Mouse (Mus musculus): ENCODE measurements at regions not wholly inside any gene's neighbourhood (a gene's known extent, or its start where the extent isn't known, plus 50 kb on each side); places are given as distances from the start of the nearest gene placed in this dataset.

DNA sequence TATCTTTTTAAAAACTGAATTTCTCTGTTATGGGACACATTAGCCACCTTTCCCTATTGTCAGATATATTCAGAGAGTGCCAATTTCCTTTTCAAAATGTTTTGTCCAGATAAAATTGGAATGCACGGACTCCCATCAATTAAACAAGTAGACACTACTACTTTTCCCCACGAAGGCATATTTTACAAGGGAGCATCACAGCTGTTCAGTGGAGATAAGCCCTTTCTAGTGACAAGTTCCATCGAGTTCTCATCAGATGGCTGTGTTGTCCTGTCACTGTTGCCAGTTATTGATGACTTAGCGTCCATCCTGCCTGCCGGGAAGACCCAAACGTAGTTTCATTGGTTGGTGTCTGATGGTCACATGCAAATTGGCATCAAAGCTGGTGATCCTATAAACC lies 461.2 kb upstream of the Got2 start:
- no peak for DNase-seq (ENCODE audit: extremely low spot score, low read depth, low spot score)

DNA sequence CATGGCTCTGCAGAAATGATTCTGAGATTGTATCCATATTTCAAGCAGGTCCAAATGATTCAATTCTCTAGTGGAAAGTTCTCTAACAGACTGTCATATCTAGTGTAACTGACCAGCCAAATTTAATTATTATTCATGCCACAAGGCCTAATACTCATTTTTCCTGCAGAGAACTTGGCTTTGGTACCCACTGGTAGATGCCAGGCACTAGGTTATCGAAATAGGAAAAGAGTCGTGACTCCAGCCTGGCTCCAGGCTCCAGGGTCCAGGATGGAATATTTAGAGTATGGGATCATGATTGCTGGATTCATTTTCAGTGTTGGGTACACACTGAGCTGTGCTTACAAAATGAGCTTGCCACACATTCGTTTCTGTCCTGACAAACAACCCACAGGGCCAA lies 452.4 kb upstream of the Got2 start:
- no peak for DNase-seq (ENCODE audit: extremely low spot score, low read depth, low spot score)

- no peak for DNase-seq (ENCODE audit: extremely low spot score, low read depth, low spot score)
These were observed 430.0 kb upstream of the Got2 start for GRCm38 (mm10) chr8:96318367-96318766.

DNA sequence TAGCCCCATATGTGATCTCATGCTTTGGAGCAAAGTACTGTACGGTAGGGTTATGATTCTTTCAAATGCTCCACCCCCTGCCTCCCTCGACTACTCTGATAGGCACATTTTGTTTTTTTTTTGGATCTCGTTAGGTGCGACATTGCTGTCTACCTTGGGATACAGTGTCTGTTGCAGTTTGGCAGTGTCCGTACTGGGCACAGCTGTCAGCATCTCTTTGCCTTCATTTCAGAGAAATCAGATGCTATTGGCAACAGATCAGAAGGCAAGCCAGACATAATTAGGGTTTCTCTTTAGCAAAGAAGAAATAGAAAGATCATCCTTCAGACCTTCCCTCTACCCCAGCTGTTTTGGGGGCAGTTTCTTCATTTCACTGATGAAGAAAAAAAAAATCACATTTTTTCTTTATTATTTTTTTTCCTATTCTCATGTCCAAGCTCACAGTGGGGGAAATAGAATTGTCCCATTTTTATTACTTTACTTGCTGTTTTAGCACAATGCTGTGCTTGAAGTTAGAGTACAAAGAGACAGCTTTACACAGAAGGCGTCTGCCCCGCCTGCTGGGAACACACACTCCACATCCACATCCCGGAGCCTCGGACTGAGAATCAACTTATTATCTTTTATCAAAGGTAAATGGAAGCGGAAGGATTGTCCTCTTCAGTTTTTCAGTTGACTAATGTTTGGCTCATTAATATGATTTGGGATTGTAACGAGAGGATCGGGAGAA lies 420.8 kb upstream of the Got2 start:
- no peak for DNase-seq (ENCODE audit: extremely low spot score, low read depth, low spot score)

DNA sequence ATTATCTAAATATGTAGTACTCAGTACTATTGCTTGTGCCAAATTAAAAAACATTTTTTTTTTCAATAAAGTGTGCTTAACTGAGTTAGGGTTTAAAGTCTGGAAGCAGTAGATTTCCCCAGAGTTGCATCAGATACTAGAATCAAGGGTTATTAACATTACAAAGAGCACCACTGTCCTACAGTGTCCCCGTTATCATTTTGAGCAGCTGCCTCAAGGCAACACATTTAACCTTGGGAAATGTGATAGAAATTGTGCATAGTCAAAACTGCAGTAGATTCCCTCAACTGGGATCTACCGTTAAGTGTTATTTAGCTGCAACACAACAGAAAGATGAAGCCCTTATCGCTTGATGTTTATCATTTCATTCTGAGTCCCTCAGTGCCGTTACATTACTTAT lies 408.3 kb upstream of the Got2 start:
- DNase-seq (ENCODE audit: extremely low spot score, low read depth, low spot score) = no peak

DNA sequence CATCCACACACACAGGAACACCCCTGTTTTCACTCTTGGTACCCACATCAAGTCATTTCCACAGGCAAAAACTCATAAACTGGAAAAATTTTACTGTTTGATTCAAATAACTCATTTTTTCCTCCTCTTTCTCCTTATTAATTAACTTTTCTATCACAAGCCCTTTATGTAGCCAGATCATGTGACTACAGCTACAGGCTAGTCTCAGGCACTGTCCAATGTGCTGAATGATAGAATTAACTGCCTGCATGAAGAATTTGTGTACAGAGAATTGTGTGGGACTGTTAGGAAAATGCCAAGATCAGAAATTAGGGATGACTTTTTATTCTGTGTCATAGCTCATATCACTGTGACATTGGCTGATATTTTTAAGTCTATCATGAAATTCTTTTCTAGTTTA lies 402.4 kb upstream of the Got2 start:
- peak; percentile 16 for DNase-seq (ENCODE audit: extremely low spot score, low read depth, low spot score)

DNA sequence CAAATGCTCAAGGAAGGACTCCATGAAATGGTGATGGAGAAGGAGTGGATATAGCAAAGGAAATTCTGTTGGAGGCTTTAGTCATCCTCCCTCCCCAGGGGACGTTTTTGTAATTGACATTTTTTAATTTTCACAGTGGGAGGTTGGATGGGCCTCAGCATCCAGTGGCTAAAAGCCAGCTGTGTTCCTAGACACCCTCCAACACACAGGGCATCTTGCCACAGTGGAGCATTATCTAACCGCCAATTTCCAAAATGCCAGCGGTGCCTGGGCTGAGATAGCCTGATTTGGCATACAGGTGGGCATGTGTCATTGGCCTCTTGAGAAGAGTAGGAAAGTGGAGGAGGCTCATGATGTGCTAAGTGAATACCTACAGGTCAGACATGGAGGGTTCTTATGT lies 401.2 kb upstream of the Got2 start:
- DNase-seq (ENCODE audit: extremely low spot score, low read depth, low spot score) = no peak

DNA sequence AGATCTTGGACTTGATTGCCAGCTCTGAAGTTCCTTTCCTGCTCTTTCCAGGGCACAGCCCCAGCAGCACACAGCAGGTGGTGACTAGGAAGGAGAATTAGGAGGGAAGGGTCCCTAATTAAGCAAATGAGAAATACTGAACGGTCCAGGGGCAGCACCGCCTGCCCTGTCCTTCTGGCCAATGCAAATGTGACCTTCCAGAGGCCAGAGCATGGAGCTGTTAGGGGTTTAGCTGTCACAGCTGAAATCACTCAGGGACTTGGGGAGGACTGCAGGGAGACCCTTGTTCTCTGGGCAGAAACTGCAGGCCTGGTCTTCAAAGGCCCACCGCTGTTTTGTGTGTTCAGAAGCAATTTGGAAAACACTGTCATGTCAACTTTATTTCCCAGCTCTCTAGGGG lies 400.2 kb upstream of the Got2 start:
- DNase-seq (ENCODE audit: extremely low spot score, low read depth, low spot score) = no peak

DNA sequence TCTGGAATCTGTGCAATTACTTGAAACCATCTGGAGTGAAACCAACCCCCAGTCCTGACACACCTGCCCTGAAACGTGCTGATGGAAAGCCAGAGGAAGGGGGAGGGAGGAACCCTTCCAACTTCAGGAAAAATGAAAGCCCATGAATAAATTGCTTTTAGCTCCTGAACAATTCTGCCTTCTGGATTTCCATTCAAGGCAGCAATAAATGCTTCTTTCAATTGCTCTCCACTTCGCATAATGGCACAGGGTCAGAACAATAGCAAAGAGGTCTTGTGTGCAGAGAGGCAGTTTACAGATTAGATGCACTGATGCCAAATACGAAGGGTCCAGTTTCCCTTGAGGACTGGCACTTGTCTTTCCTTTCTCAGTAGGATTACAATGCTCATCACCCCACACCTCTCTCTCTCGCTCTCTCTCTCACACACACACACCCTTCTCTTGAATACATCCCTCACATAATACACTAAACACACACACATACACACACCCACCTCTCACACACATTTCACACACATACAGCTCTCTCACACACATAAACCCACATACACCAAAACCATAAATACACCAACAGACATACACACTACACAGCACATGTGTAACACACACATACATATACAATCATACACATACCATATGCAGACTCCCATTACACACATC lies 389.3 kb upstream of the Got2 start:
- DNase-seq (ENCODE audit: extremely low spot score, low read depth, low spot score) = no peak

GRCm38 (mm10) chr8:96277058-96277457 lies 388.7 kb upstream of the Got2 start:
- DNase-seq (ENCODE audit: extremely low spot score, low read depth, low spot score) = no peak

- DNase-seq (ENCODE audit: extremely low spot score, low read depth, low spot score) = no peak
These were observed 367.9 kb upstream of the Got2 start for GRCm38 (mm10) chr8:96256294-96256693.

DNA sequence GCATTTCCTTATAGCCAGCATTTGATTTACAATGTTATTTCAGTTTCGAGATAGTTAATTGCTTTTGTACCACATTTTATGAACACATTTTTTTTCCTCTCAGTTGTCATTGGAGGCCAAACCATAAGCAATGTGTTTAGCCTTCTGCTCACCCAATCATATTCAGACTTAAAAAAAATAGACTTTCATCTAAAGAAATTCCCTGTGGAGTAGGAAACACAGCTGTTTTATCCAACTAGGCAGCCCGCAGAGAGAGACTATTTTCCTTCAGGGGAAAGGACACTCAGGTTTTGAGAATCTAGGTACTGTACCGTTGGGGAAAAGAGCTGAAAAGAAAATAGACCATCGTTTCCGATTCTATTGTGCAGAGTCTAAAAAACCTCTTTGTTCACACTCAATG lies 367.5 kb upstream of the Got2 start:
- no peak for DNase-seq (ENCODE audit: extremely low spot score, low read depth, low spot score)

GRCm38 (mm10) chr8:96246017-96246416 lies 357.7 kb upstream of the Got2 start:
- DNase-seq (ENCODE audit: extremely low spot score, low read depth, low spot score) = no peak

- DNase-seq (ENCODE audit: extremely low spot score, low read depth, low spot score) = no peak
These were observed 356.3 kb upstream of the Got2 start for GRCm38 (mm10) chr8:96244549-96245152.

DNA sequence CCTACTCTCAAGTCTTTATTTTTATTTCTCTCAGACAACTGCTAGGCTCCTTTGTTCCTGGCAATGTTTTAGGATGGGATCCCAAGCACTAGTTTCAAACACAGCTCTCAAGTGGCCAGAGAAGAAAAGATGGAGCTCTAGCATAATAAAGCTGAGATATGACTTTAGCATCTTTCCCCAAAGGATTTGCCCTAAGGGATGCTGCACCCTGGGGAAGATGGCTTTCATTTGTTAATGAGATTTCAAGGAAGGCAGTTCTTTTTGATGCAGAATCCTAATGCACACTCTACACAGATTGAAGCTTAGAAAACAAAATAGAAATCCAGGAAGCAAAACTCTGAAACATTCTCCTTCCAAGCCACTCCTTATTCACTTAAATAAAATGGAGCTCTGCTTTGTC lies 350.1 kb upstream of the Got2 start:
- DNase-seq (ENCODE audit: extremely low spot score, low read depth, low spot score) = no peak

DNA sequence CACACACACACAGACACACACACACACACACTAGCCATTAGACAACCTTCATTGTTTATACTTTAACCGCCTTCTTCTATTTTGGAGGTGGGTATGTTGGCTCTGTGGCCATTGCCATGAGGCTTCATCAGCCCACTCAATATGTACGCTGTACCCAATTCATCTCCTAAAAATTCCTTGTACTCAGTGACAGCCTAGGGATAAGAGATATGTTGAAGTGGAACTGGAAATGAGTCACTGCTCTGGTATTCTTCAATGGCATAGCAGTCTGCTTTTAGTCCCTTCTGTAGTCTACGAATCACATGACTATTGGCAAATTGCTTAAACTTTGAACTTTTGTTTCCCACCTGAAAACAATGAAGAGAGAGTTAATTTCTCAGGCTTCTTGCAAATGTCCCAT lies 349.6 kb upstream of the Got2 start:
- DNase-seq (ENCODE audit: extremely low spot score, low read depth, low spot score) = no peak

DNA sequence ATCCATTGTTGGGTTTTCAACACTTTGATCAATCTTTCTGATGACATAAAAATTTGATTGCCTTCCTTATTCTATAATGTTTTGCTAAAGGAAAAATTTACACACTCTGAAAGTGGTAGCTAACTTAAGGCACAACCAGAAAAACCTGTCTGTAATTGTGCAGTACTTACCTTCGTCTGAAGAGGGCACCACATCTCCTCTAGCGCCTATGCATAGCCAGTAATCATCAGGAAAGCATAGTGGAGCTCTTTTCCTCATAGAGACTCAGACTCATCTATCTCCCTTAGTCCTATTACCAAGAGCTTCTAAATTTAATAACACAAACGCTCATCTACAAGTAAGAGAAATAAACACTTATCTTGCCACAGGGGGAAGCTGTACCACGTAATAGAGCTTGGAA lies 342.1 kb upstream of the Got2 start:
- peak; percentile 42 for DNase-seq (ENCODE audit: extremely low spot score, low read depth, low spot score)

Measured in hindlimb bud, embryonic 11.5 days (tissue).